33 mouse cellular contexts compared by ENCODE assay signal in the genomic region with DNA sequence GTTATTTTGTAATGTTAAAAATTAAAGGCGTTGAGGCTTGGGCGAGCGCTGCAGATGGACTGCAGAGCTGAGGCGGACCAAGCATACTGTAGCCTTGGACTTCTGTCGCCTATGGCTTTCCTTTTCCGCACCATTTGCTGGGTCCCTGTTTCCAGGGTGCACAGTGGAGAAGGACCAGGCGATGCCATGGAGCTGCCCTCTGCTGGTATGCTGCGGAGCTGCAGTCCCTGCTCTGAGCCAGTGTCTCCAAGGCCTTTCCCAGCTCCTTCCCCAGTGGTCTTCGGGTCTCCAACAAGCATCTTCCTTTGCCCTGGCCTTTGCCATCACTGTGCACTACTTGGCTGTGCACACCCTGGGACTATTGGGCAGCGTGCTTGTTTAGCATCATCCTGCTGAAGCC. TPM values are rescaled to one million over a fixed set of nuclear protein-coding genes. Genes with fewer than 3 reads are reported as not detected.
"Had no signal": no experiment of that assay in that cellular context is flagged by ENCODE, and none has a peak within 500 bp of the region (broad histone marks: within the 10 kb centered on the region; RNA-seq: fewer than 3 reads in every experiment).

No protein-coding gene starts in this region.

RNA-seq across cellular contexts. Expression of gene Gm10662, which starts 19.2 kb away (rescaled TPM):
- total RNA-seq: gastrocnemius, adult 2 months; gastrocnemius, postnatal 10 days; gastrocnemius, postnatal 25 days; gastrocnemius, postnatal 4 days; granulocyte monocyte progenitor cell, adult 5-6 weeks; heart, adult 2 months; heart, postnatal 10 days; heart, postnatal 25 days; heart, postnatal 4 days; layer of hippocampus, adult 2 months; layer of hippocampus, postnatal 10 days; layer of hippocampus, postnatal 25 days; left cerebral cortex, adult 2 months; left cerebral cortex, postnatal 14 days; left cerebral cortex, postnatal 36 days had no signal
- polyA plus RNA-seq: heart, adult 2 months; heart, embryonic 12.5 days; heart, embryonic 14.5 days; heart, embryonic 16.5 days; hindbrain, embryonic 10.5 days; hindbrain, embryonic 12.5 days; hindbrain, embryonic 14.5 days; hindbrain, embryonic 16.5 days; inflammation-experienced regulatory T-cells, adult 6 months; intestine, embryonic 15.5 days; intestine, postnatal 0 days; kidney, embryonic 14.5 days; kidney, embryonic 16.5 days; limb, embryonic 10.5 days; limb, embryonic 12.5 days; limb, embryonic 14.5 days; liver, embryonic 11.5 days; liver, embryonic 13.5 days; liver, embryonic 15.5 days had no signal

RNA-seq across cellular contexts. Expression of gene Vmn1r165, which starts 53.6 kb away (rescaled TPM):
- total RNA-seq: gastrocnemius, adult 2 months; gastrocnemius, postnatal 10 days; gastrocnemius, postnatal 25 days; gastrocnemius, postnatal 4 days; granulocyte monocyte progenitor cell, adult 5-6 weeks; heart, adult 2 months; heart, postnatal 10 days; heart, postnatal 25 days; heart, postnatal 4 days; layer of hippocampus, adult 2 months; layer of hippocampus, postnatal 10 days; layer of hippocampus, postnatal 25 days; left cerebral cortex, adult 2 months; left cerebral cortex, postnatal 14 days; left cerebral cortex, postnatal 36 days had no signal
- polyA plus RNA-seq: heart, adult 2 months; heart, embryonic 12.5 days; heart, embryonic 14.5 days; heart, embryonic 16.5 days; hindbrain, embryonic 10.5 days; hindbrain, embryonic 12.5 days; hindbrain, embryonic 14.5 days; hindbrain, embryonic 16.5 days; inflammation-experienced regulatory T-cells, adult 6 months; intestine, embryonic 15.5 days; intestine, postnatal 0 days; kidney, embryonic 14.5 days; kidney, embryonic 16.5 days; limb, embryonic 10.5 days; limb, embryonic 12.5 days; limb, embryonic 14.5 days; liver, embryonic 11.5 days; liver, embryonic 13.5 days; liver, embryonic 15.5 days had no signal
